Mouse (Mus musculus) lung, postnatal 0 days (tissue): Measurements from ENCODE around the gene Erich2.

ENCODE experiments used
- CTCF ChIP-seq: IDR thresholded peaks from 2 replicates; pipeline ENCODE4 v1.5.1; 2016; ENCODE audit warnings: antibody characterized with exemption, mild to moderate bottlenecking
- EP300 ChIP-seq: IDR thresholded peaks from 2 replicates; pipeline ENCODE4 v1.6.1; 2016; ENCODE audit warnings: antibody characterized with exemption, mild to moderate bottlenecking, control low read depth

DNA sequence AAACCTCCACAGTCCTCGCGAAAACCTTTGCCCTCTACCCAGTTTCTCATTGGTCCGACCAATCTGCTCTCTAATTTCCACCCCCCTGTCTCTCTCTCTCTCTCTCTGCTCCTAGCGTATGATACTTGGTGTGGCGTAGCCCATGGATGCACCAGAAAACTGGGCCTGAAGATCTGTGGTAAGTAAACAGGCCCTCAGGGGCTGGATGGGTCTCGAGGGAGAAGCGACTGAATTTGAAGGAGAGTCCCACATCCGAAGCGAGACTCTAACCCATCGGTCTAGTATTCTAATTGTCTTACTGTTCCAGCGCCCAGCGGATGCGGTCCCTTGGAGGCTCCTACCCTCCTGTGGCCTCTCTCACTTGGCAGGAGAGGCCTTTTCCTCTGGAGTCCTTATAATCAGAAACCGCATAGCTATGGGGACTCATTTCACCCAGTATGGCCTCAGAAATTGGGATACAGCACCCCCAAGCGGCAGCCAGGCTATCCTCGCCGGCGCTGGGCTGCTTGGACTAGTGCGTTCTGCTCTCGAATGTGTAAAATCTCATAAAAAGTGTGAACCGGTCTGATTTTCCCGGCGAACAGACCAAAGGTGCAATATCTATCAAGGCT lies 58.6 kb downstream of the Erich2 start:
- TF ChIP-seq CTCF, result peak; percentile 63
- no peak for TF ChIP-seq EP300
